Mouse (Mus musculus) E14TG2a.4 (cell line): ENCODE data around the gene Epb41l4b.

ENCODE experiments used
- H3K27me3 ChIP-seq: 2 replicates; pipeline ENCODE4 v1.6.1; 2014; ENCODE audit warnings: low read length, control low read depth; ENCODE audit not compliant: insufficient read depth
- H3K36me3 ChIP-seq: 2 replicates; pipeline ENCODE4 v1.6.1; 2014; ENCODE audit warnings: low read length, control low read depth; ENCODE audit not compliant: insufficient read depth
- H3K4me1 ChIP-seq: replicated peaks from 2 replicates; pipeline ENCODE4 v1.6.1; 2014; ENCODE audit warnings: low read depth, low read length, control low read depth
- H3K4me3 ChIP-seq: replicated peaks from 2 replicates; pipeline ENCODE4 v1.5.1; 2014; ENCODE audit warnings: mild to moderate bottlenecking, low read length
- H3K9me3 ChIP-seq: 2 replicates; pipeline ENCODE4 v1.6.1; 2014; ENCODE audit warnings: low read length, control low read depth
- CTCF ChIP-seq: conservative IDR thresholded peaks from 2 replicates; pipeline ENCODE4 v1.5.1; 2014; ENCODE audit warnings: low read length
- NANOG ChIP-seq: IDR thresholded peaks from 2 replicates; pipeline ENCODE4 v1.6.1; 2014; ENCODE audit warnings: borderline replicate concordance, low read length, mixed read lengths
- POU5F1 ChIP-seq: IDR thresholded peaks from 2 replicates; pipeline ENCODE4 v1.6.1; 2014; ENCODE audit warnings: low read length, borderline replicate concordance

The Epb41l4b gene

DNA sequence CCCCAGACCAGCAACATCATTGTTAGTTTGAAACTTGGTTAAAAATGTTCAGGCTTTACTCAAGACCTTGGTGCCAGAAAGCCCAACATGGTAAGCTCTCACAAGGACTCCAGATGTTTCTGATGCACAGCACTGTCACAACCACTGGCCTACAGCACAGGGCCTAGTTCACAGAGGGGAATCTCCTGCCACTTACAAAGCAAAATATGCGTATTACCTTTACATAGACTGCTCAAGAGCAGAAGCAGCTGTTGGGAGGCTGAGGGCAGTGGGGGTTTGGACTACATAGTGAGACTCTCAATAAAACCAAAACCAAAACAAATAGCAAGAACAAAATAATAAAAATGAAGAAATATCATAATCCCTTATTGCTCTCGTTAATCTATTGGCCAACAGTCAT lies 141.8 kb downstream of the Epb41l4b start:
- peaks cover 4% of the 10 kb centered on the region for H3K9me3 ChIP-seq
- H3K4me1 ChIP-seq, result 0 out of 2 replicates have a peak, but pooled peaks cover 5% of the 10 kb centered on the region
- TF ChIP-seq CTCF (no peak), NANOG (no peak), POU5F1 (no peak)
- H3K36me3 ChIP-seq, result no peaks in the 10 kb centered on the region
- no peak overlapping the region for H3K4me3 ChIP-seq
- H3K27me3 ChIP-seq, result peaks cover 12% of the 10 kb centered on the region

DNA sequence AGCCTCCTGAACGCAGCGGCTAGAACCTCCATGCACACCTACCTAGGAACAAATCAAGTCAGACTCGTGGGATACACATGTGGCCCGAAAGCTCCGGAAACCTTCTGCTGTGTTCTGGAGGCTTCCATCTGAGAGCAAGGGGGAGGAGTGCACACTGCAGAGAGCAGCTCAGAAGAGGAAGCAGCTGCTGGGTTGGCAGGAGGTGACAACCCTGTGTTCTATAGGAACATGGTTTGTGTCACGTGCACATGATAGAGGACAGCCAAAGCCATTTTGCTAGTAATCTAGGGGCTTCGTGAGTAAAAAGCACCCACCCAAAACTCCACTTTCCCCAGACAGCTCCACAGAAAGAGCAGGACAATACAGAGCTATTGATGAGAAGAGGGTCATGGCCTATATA lies 149.9 kb downstream of the Epb41l4b start:
- H3K9me3 ChIP-seq, result peaks cover 6% of the 10 kb centered on the region
- peaks cover 10% of the 10 kb centered on the region for H3K4me1 ChIP-seq
- TF ChIP-seq NANOG, result no peak
- no peak for TF ChIP-seq CTCF
- TF ChIP-seq POU5F1, result no peak
- H3K4me3 ChIP-seq, result no peak overlapping the region
- no peaks in the 10 kb centered on the region for H3K36me3 ChIP-seq
- peaks cover 51% of the 10 kb centered on the region for H3K27me3 ChIP-seq

DNA sequence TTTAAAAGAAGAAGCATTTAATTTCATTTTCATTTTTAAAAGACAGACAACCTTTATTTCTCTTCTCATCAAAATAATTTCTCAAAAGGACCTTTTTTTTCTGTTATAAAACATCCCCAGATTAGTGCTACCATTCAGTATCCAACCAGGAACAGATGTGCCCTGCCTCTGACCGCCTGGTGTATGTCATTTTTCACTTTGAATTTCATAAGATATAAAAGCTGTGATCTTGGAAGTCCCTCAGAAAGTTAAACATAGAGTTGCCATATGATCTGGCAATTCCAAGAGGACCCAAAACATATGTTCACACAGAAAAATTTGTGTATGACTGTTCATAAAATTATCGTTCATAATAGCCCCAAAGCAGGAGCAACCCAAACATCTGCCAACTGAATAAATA lies 151.3 kb downstream of the Epb41l4b start:
- no peak for TF ChIP-seq CTCF
- H3K27me3 ChIP-seq, result peaks cover 65% of the 10 kb centered on the region
- H3K4me1 ChIP-seq, result peaks cover 10% of the 10 kb centered on the region
- H3K9me3 ChIP-seq, result peaks cover 6% of the 10 kb centered on the region
- no peaks in the 10 kb centered on the region for H3K36me3 ChIP-seq
- H3K4me3 ChIP-seq, result no peak overlapping the region

DNA sequence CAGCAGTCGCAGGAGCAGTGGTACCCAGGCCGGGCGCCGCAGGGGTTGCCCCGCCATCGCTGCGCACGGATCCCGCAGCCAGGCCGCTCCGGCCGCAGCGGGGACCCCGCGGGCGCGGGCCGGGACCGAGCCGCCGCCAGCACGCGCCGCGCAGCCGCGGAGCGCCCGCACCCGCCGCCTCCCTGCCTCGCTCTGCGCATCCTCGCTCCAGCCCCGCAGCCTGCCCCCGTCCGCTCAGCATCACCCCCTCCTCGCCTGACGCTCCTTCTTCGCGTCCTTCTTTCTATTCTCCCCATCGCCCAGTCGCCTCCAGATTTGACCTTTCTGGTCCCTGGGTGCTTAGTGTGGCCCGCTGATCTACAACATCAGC lies 153.0 kb downstream of the Epb41l4b start, which contains the start of gene Frrs1l:
Gene Frrs1l (minus strand): TSS at position 177 of the 370 bp plus-strand sequence.
- H3K4me1 ChIP-seq, result peaks cover 10% of the 10 kb centered on the region
- H3K4me3 ChIP-seq, result peak within 1 kb of the TSS; percentile 83
- H3K36me3 ChIP-seq, result no peaks in the 10 kb centered on the region
- no peak for TF ChIP-seq POU5F1
- TF ChIP-seq CTCF, result no peak
- no peak for TF ChIP-seq NANOG
- no peaks in the 10 kb centered on the region for H3K9me3 ChIP-seq
- peaks cover 74% of the 10 kb centered on the region for H3K27me3 ChIP-seq

DNA sequence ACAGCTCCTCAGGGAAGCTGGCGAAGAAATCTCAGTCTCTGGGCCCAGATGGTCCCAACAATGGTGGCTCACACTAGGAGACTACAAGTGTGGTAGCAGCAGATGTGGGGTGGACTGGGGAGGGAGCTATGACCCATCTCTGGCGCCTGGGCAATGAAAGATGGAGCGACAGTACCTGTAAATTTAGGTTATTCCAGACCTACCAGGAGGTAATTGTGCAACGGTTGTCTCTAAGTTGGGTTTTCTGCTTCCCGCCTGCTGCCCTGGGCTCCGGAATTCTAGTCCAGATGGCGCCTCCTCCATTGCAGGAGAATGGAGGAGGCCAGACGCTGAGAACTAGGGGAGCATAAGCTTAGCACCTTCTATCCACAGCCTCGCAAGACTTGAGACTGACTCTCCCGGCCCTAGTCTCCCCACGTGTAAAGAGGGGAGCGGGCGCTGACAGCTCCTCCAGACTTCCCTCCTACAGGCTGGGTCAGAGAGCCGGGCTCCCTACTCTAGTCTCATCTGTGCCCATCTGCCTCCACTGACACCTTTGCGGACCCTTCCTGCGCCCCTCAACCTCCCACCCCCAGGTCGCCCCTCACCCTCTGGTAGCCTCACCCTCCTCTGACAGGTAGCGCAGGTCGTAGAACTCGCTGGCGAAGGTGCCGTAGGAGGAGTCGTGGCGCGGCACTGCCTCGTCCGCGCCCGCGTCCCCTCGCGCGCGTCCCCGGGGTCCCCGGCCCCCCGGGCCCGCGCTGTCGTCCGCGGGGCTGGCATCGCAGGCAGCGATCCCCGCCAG lies 153.6 kb downstream of the Epb41l4b start:
- Histone ChIP-seq H3K36me3 (no peaks in the 10 kb centered on the region), H3K27me3 (peaks cover 74% of the 10 kb centered on the region), H3K4me3 (peak overlapping the region; percentile 83), H3K9me3 (no peaks in the 10 kb centered on the region), H3K4me1 (peaks cover 10% of the 10 kb centered on the region)
- TF ChIP-seq NANOG (no peak), CTCF (no peak), POU5F1 (no peak)

DNA sequence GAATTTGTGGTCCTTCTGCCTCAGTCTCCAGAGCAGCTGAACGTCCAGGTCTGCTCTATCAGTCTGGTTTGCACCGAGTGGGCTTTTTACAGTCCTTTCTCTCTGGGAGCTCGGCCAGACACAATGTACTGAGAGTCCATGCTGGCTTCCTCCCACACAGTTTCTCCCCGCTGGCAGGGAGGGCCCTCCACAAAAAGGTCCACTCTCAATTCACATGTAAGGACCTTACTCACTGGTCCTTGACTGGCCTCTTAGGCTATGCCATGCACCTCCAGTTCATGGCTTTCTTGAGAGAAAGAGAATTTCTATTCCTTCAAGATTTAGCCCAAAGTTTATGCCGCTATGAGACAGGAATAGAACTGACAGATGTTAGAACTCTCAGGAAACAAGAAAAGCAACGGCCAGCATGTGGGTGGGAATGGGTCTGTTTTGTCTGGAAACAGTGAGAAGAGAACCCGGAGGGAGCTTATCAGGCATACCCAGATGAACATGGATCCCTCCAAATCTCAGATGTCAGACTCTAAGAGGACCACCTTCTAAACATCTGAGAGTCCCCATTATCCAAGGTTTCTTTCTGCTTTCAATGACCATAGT lies 177.6 kb downstream of the Epb41l4b start:
- H3K27me3 ChIP-seq, result peaks cover 3% of the 10 kb centered on the region; the same call in 1 of the 2 replicates
- TF ChIP-seq CTCF (no peak), NANOG (no peak), POU5F1 (no peak)

DNA sequence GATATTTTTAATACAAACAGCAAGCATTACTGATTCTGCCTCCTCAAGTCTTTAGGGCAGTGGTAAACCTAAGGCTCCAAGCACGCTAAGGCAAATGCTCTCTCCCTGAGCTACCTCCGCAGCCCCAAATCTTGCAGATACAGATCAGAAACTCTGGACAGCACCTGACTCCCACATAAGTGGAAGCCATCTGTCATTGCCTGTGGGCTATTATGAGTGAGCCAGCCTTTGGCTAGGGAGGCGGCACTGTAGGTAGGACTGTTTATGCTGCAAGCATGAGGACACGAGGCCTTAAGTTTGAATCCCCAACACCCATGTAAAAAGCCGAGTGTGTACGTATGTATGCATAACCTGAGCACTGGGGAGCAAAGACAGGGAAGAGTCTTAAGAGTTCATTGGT lies 179.6 kb downstream of the Epb41l4b start:
- Histone ChIP-seq H3K36me3 (no peaks in the 10 kb centered on the region), H3K4me3 (no peak overlapping the region), H3K27me3 (peaks cover 3% of the 10 kb centered on the region; the same call in 1 of the 2 replicates), H3K4me1 (peaks cover 17% of the 10 kb centered on the region), H3K9me3 (no peaks in the 10 kb centered on the region)
- TF ChIP-seq CTCF (no peak), POU5F1 (no peak), NANOG (no peak)

More for the DNA sequence above, 177.6 kb downstream of the Epb41l4b start:
- no peaks in the 10 kb centered on the region for H3K36me3 ChIP-seq
- H3K4me1 ChIP-seq, result peaks cover 17% of the 10 kb centered on the region
- no peaks in the 10 kb centered on the region for H3K9me3 ChIP-seq
- no peak overlapping the region for H3K4me3 ChIP-seq

DNA sequence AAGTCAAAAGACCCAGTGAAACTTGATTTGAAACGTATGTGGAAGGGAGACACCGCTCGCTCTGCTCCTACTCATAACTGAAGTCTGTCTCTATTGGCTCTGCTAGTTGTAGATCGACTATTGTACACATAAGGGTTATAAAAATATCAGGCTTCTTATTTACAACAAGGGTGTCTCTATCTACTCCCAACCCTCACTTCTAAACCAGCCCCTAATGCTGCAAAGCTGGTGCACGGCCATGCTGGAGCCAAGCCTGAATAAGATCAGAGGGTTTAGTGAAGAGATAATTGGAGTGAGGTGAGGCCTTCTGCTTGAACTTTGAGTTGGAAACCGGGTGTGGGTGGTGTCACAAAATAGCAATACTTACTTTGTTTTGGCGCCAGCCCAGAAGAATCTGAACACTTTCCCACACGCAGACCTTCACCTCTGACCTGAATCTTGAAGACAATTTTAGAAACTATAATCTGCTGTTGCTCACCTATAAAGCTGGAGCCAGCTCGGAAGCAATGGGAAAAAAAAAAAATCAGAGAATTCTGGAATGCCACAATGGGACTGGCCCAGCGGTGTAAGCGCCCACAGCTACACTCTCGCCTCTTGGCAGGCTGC lies 181.8 kb downstream of the Epb41l4b start:
- no peaks in the 10 kb centered on the region for H3K9me3 ChIP-seq
- H3K27me3 ChIP-seq, result peaks cover 3% of the 10 kb centered on the region; the same call in 1 of the 2 replicates
- TF ChIP-seq NANOG (no peak), POU5F1 (no peak), CTCF (no peak)
- H3K36me3 ChIP-seq, result no peaks in the 10 kb centered on the region
- no peak overlapping the region for H3K4me3 ChIP-seq
- H3K4me1 ChIP-seq, result peaks cover 32% of the 10 kb centered on the region
